Mouse (Mus musculus) kidney, embryonic 15.5 days (tissue): Measurements from ENCODE around the gene Pbx4. TPM values are rescaled to one million over a fixed set of nuclear protein-coding genes. Genes with fewer than 3 reads are reported as not detected.

Experiments
- ATAC-seq: fragments of 200-750 bp; cut with Nextera tagmentation; replicated peaks from 2 replicates; pipeline ENCODE4 v1.8.0; 2017; ENCODE audit warnings: moderate TSS enrichment; ENCODE audit not compliant: low FRiP score
- H3K27ac ChIP-seq: fragments of 300-500 bp; sonication (generic); 2 replicates; pipeline ENCODE4 v1.5.1; 2015; ENCODE audit warnings: mild to moderate bottlenecking, inconsistent platforms
- H3K27me3 ChIP-seq: fragments of 300-500 bp; sonication (generic); 2 replicates; pipeline ENCODE4 v1.6.1; 2015; ENCODE audit warnings: inconsistent platforms
- H3K36me3 ChIP-seq: fragments of 300-500 bp; sonication (generic); 2 replicates; pipeline ENCODE4 v1.6.1; 2015; ENCODE audit warnings: inconsistent platforms
- H3K4me1 ChIP-seq: fragments of 300-500 bp; sonication (generic); 2 replicates; pipeline ENCODE4 v1.6.1; 2015; ENCODE audit warnings: inconsistent platforms
- H3K4me2 ChIP-seq: fragments of 300-500 bp; sonication (generic); 2 replicates; pipeline ENCODE4 v1.6.1; 2015; ENCODE audit warnings: moderate library complexity, mild to moderate bottlenecking, inconsistent platforms
- H3K4me3 ChIP-seq: fragments of 300-500 bp; sonication (generic); replicated peaks from 2 replicates; pipeline ENCODE4 v1.5.1; 2015; ENCODE audit warnings: mild to moderate bottlenecking, inconsistent platforms
- H3K9ac ChIP-seq: fragments of 300-500 bp; sonication (generic); 2 replicates; pipeline ENCODE4 v1.6.1; 2015; ENCODE audit warnings: mild to moderate bottlenecking, inconsistent platforms
- H3K9me3 ChIP-seq: fragments of 300-500 bp; sonication (generic); replicated peaks from 2 replicates; pipeline ENCODE4 v1.6.1; 2016; ENCODE audit warnings: inconsistent platforms
- WGBS: fragments of 180-500 bp; shearing (Covaris S2); methylation state at CpG from one replicate; pipeline ENCODE4 v1.1.7; 2015; ENCODE audit warnings: mixed read lengths; 5-methylcytosine and 5-hydroxymethylcytosine counted together
- polyA plus RNA-seq: library from polyadenylated mRNA; unstranded; fragments of >200 nt; fragmentation: Nextera tagmentation; extraction: Ambion mirVana; gene quantifications from 2 replicates; pipeline ENCODE4 v1.2.1, GENCODE M21; 2015

The Pbx4 gene
- 8.3 and 8.9 TPM in 2 replicates for polyA plus RNA-seq

GRCm38 (mm10) chr8:69832298-69832853 is at the start of gene Pbx4:
Pbx4 (plus strand) TSS chr8:69832491.
- Histone ChIP-seq H3K4me1 (peaks cover 15% of the 10 kb centered on the region), H3K4me3 (peak within 1 kb of the TSS; percentile 69), H3K9me3 (no peaks in the 10 kb centered on the region), H3K4me2 (peak within 1 kb of the TSS; percentile 99), H3K27ac (peak within 1 kb of the TSS; percentile 64), H3K36me3 (peaks cover 17% of the 10 kb centered on the region), H3K9ac (peak within 1 kb of the TSS; percentile 64; the same call in 1 of the 2 replicates), H3K27me3 (0 out of 2 replicates have a peak, but pooled peaks cover 2% of the 10 kb centered on the region)
- under 1% methylated on average over 38 of the region's 38 CpGs for WGBS
- ATAC-seq, result peak; percentile 98

- peaks cover 10% of the 10 kb centered on the region for H3K36me3 ChIP-seq
- no peak for ATAC-seq
- H3K4me1 ChIP-seq, result peaks cover 27% of the 10 kb centered on the region
- no peaks in the 10 kb centered on the region for H3K27me3 ChIP-seq
- H3K9me3 ChIP-seq, result no peaks in the 10 kb centered on the region
- H3K4me3 ChIP-seq, result no peak overlapping the region
- H3K4me2 ChIP-seq, result no peak overlapping the region
- 86% methylated on average over 5 of the region's 5 CpGs for WGBS
- no peak overlapping the region for H3K27ac ChIP-seq
- H3K9ac ChIP-seq, result no peak overlapping the region
These were observed 43.2 kb upstream of the Pbx4 start for GRCm38 (mm10) chr8:69789105-69789504.

- Histone ChIP-seq H3K27me3 (no peaks in the 10 kb centered on the region), H3K4me3 (peak overlapping the region; percentile 99; the same call in 1 of the 2 replicates), H3K4me2 (peak overlapping the region; percentile 77; the same call in 1 of the 2 replicates), H3K4me1 (peaks cover 27% of the 10 kb centered on the region), H3K9ac (no peak overlapping the region), H3K27ac (no peak overlapping the region), H3K9me3 (no peaks in the 10 kb centered on the region), H3K36me3 (peaks cover 16% of the 10 kb centered on the region)
- WGBS, result 74% methylated on average over 5 of the region's 5 CpGs
- ATAC-seq, result no peak
These were observed 42.6 kb upstream of the Pbx4 start for GRCm38 (mm10) chr8:69789731-69790130.

- H3K9me3 ChIP-seq, result no peaks in the 10 kb centered on the region
- H3K27me3 ChIP-seq, result no peaks in the 10 kb centered on the region
- peaks cover 27% of the 10 kb centered on the region for H3K4me1 ChIP-seq
- ATAC-seq, result no peak; the same call in 1 of the 2 replicates
- H3K4me2 ChIP-seq, result peak overlapping the region; percentile 77
- 33% methylated on average over 11 of the region's 11 CpGs for WGBS
- peaks cover 23% of the 10 kb centered on the region for H3K36me3 ChIP-seq
- peak overlapping the region; percentile 97 for H3K9ac ChIP-seq
- H3K4me3 ChIP-seq, result peak overlapping the region; percentile 99
- H3K27ac ChIP-seq, result peak overlapping the region; percentile 94
These were observed 41.9 kb upstream of the Pbx4 start for GRCm38 (mm10) chr8:69790364-69790763.

DNA sequence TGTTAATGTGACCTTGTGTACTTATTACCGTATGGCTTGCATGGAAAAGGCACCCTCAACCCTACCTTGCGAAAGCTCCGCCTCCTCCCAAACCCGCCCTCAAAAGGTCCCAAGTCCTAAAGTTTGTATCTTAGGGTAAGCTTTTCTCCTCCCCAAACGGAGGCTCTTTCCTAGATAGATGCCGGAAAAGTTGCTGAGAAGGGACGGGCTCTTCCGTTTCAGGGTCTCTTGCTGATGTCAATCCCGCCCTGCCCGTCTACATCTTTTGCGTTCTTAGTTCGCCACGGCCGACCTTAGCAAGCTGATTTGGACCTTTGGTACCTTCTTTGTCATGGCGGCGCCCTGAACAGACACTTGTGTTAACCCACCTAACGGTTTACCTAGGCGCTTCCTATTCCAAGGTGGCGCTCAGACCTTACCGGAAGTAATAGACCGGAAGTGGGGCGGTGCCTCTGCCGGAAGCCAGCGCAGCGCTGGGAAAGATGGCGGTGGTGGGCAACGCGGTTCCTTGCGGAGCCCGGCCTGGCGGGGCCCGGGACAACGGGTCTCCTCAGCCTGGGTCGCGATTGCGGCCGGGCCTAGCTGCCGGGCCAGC is 41.4 kb upstream of the Pbx4 start, which contains the start of the genes Atp13a1 and Zfp866:
Atp13a1 (plus strand) TSS at position 391 of the 595 bp plus-strand sequence.
Zfp866 (minus strand) TSS at position 406 of the 595 bp plus-strand sequence.
- Histone ChIP-seq H3K9ac (peak within 1 kb of the TSS; percentile 97), H3K4me3 (peak within 1 kb of the TSS; percentile 99), H3K36me3 (peaks cover 28% of the 10 kb centered on the region), H3K27ac (peak within 1 kb of the TSS; percentile 94), H3K4me2 (peak within 1 kb of the TSS; percentile 77), H3K9me3 (no peaks in the 10 kb centered on the region), H3K27me3 (no peaks in the 10 kb centered on the region), H3K4me1 (peaks cover 27% of the 10 kb centered on the region)
- under 1% methylated on average over 38 of the region's 38 CpGs for WGBS
- peak; percentile 96 for ATAC-seq

DNA sequence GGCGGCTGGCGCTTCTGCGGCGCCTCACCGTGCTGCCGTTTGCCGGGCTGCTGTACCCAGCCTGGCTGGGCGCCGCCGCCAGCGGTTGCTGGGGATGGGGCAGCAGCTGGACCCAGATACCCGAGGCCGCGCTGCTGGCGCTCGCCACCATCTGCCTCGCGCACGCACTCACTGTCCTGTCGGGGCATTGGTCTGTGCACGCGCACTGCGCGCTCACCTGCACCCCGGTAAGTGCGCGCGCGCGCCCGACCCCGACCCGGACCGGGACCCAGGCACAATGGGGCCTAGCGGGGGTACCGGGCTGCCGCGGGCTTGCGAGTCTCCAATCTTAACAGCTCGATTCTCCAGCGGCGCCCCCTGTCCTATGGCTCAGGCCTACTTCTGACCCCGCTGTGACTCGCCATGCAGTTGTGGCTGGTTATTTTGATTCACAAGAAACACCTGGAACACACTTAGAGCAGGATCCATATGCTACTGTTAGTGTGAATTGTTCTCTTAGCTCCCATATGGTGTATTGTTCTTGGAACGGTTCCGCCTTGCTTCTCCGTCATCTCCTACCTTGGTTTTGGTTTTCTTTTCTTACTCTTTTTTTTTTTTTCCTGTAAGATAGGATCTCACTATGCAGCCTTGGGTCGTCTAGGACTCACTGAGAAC is 40.7 kb upstream of the Pbx4 start:
- ATAC-seq, result peak; percentile 64
- under 1% methylated on average over 48 of the region's 48 CpGs for WGBS

GRCm38 (mm10) chr8:69793666-69794065 is 38.6 kb upstream of the Pbx4 start:
- Histone ChIP-seq H3K4me1 (peaks cover 27% of the 10 kb centered on the region), H3K27ac (no peak overlapping the region), H3K9ac (no peak overlapping the region), H3K9me3 (no peaks in the 10 kb centered on the region), H3K4me2 (no peak overlapping the region), H3K27me3 (no peaks in the 10 kb centered on the region), H3K4me3 (no peak overlapping the region), H3K36me3 (peaks cover 56% of the 10 kb centered on the region)
- ATAC-seq, result no peak
- 87% methylated on average over 4 of the region's 4 CpGs for whole genome bisulfite sequencing

More for the DNA sequence above, 40.7 kb upstream of the Pbx4 start:
- Histone ChIP-seq H3K4me1 (peaks cover 27% of the 10 kb centered on the region), H3K9me3 (no peaks in the 10 kb centered on the region), H3K4me2 (peak overlapping the region; percentile 77), H3K36me3 (peaks cover 34% of the 10 kb centered on the region), H3K9ac (peak overlapping the region; percentile 97), H3K27ac (peak overlapping the region; percentile 94), H3K27me3 (no peaks in the 10 kb centered on the region), H3K4me3 (peak overlapping the region; percentile 99)

DNA sequence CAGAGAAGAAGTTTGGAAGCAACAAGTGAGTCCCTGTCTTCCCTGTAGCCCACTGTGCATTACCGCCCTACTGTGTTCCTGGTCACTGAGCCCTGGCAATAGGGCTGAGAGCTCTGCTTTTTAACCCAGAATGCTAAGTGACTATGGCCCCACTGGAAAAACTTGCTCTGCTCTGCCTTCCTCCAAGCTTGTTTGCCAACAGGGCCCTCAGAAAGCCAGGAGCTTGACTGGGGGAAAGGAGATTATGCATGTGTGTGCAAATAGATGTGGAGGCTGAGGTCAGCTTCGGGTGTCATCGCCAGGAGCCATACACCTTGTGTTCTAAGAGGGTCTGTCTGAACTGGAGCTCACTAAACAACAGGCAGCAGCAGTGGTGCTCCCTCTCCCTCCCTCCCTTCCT is 38.2 kb upstream of the Pbx4 start:
- WGBS, result 94% methylated on average over 3 of the region's 3 CpGs
- ATAC-seq, result no peak
- H3K27me3 ChIP-seq, result no peaks in the 10 kb centered on the region
- peaks cover 27% of the 10 kb centered on the region for H3K4me1 ChIP-seq
- no peak overlapping the region for H3K27ac ChIP-seq
- peaks cover 60% of the 10 kb centered on the region for H3K36me3 ChIP-seq
- no peak overlapping the region for H3K4me3 ChIP-seq
- no peak overlapping the region for H3K4me2 ChIP-seq
- no peak overlapping the region for H3K9ac ChIP-seq
- H3K9me3 ChIP-seq, result no peaks in the 10 kb centered on the region

GRCm38 (mm10) chr8:69794901-69795300 is 37.4 kb upstream of the Pbx4 start:
- Histone ChIP-seq H3K4me3 (no peak overlapping the region), H3K9ac (no peak overlapping the region), H3K27me3 (no peaks in the 10 kb centered on the region), H3K4me1 (peaks cover 24% of the 10 kb centered on the region), H3K36me3 (peaks cover 68% of the 10 kb centered on the region), H3K4me2 (no peak overlapping the region), H3K9me3 (no peaks in the 10 kb centered on the region), H3K27ac (no peak overlapping the region)
- no peak for ATAC-seq
- 96% methylated on average over 6 of the region's 6 CpGs for WGBS

GRCm38 (mm10) chr8:69796721-69797345 is 35.5 kb upstream of the Pbx4 start:
- H3K4me1 ChIP-seq, result peaks cover 18% of the 10 kb centered on the region
- no peak overlapping the region for H3K9ac ChIP-seq
- no peaks in the 10 kb centered on the region for H3K9me3 ChIP-seq
- no peak for ATAC-seq
- no peak overlapping the region for H3K27ac ChIP-seq
- 95% methylated on average over 16 of the region's 16 CpGs for WGBS
- H3K27me3 ChIP-seq, result no peaks in the 10 kb centered on the region
- H3K4me3 ChIP-seq, result no peak overlapping the region
- H3K4me2 ChIP-seq, result no peak overlapping the region
- peaks cover 87% of the 10 kb centered on the region for H3K36me3 ChIP-seq

GRCm38 (mm10) chr8:69797661-69798060 is 34.6 kb upstream of the Pbx4 start:
- 93% methylated on average over 10 of the region's 10 CpGs for WGBS
- Histone ChIP-seq H3K4me3 (no peak overlapping the region), H3K9ac (no peak overlapping the region), H3K36me3 (peaks cover 96% of the 10 kb centered on the region), H3K9me3 (no peaks in the 10 kb centered on the region), H3K27me3 (no peaks in the 10 kb centered on the region), H3K4me1 (peaks cover 10% of the 10 kb centered on the region), H3K4me2 (no peak overlapping the region), H3K27ac (no peak overlapping the region)
- ATAC-seq, result no peak

GRCm38 (mm10) chr8:69799261-69799660 is 33.0 kb upstream of the Pbx4 start:
- no peaks in the 10 kb centered on the region for H3K9me3 ChIP-seq
- 96% methylated on average over 8 of the region's 8 CpGs for WGBS
- no peaks in the 10 kb centered on the region for H3K4me1 ChIP-seq
- H3K36me3 ChIP-seq, result peaks cover 100% of the 10 kb centered on the region
- H3K27ac ChIP-seq, result no peak overlapping the region
- no peaks in the 10 kb centered on the region for H3K27me3 ChIP-seq
- H3K9ac ChIP-seq, result no peak overlapping the region
- no peak overlapping the region for H3K4me3 ChIP-seq
- ATAC-seq, result no peak
- no peak overlapping the region for H3K4me2 ChIP-seq
